Mouse (Mus musculus): ENCODE measurements around the gene Emp1.

The Emp1 gene

GRCm38 (mm10) chr6:135362459-135363159, at the start of gene Emp1:
Gene Emp1 (plus strand): TSS chr6:135362545.
- peak in 1 of 2 experiments; percentile 34 for DNase-seq (ENCODE audit: low spot score in 2 of 2)

- no peak for DNase-seq (ENCODE audit: low spot score in 2 of 2)
Observed at GRCm38 (mm10) chr6:135313981-135314380, 48.4 kb upstream of the Emp1 start.

GRCm38 (mm10) chr6:135316141-135316540, 46.2 kb upstream of the Emp1 start:
- DNase-seq (ENCODE audit: low spot score in 2 of 2), result no peak

GRCm38 (mm10) chr6:135319431-135319933, 42.9 kb upstream of the Emp1 start:
- DNase-seq (ENCODE audit: low spot score in 2 of 2), result no peak

GRCm38 (mm10) chr6:135322749-135323148, 39.6 kb upstream of the Emp1 start:
- DNase-seq (ENCODE audit: low spot score in 2 of 2), result no peak

GRCm38 (mm10) chr6:135323311-135323982, 38.9 kb upstream of the Emp1 start:
- peak in 1 of 2 experiments; percentile 32 for DNase-seq (ENCODE audit: low spot score in 2 of 2)

GRCm38 (mm10) chr6:135324111-135324510, 38.2 kb upstream of the Emp1 start:
- no peak for DNase-seq (ENCODE audit: low spot score in 2 of 2)

GRCm38 (mm10) chr6:135324686-135325300, 37.6 kb upstream of the Emp1 start:
- no peak for DNase-seq (ENCODE audit: low spot score in 2 of 2)

- DNase-seq (ENCODE audit: low spot score in 2 of 2), result no peak
Observed at GRCm38 (mm10) chr6:135326847-135327246, 35.5 kb upstream of the Emp1 start.

GRCm38 (mm10) chr6:135331916-135332315, 30.4 kb upstream of the Emp1 start:
- no peak for DNase-seq (ENCODE audit: low spot score in 2 of 2)

GRCm38 (mm10) chr6:135332737-135333281, 29.5 kb upstream of the Emp1 start:
- peak in 1 of 2 experiments; percentile 19 for DNase-seq (ENCODE audit: low spot score in 2 of 2)

GRCm38 (mm10) chr6:135333994-135334651, 28.2 kb upstream of the Emp1 start:
- DNase-seq (ENCODE audit: low spot score in 2 of 2), result no peak

GRCm38 (mm10) chr6:135336376-135336775, 26.0 kb upstream of the Emp1 start:
- no peak for DNase-seq (ENCODE audit: low spot score in 2 of 2)

GRCm38 (mm10) chr6:135340355-135341075, 21.8 kb upstream of the Emp1 start:
- no peak for DNase-seq (ENCODE audit: low spot score in 2 of 2)

- DNase-seq (ENCODE audit: low spot score in 2 of 2), result no peak
Observed at GRCm38 (mm10) chr6:135341076-135341378, 21.3 kb upstream of the Emp1 start.

- peak in 1 of 2 experiments; percentile 37 for DNase-seq (ENCODE audit: low spot score in 2 of 2)
Observed at GRCm38 (mm10) chr6:135351638-135352302, 10.6 kb upstream of the Emp1 start.

- no peak for DNase-seq (ENCODE audit: low spot score in 2 of 2)
Observed at GRCm38 (mm10) chr6:135352537-135352936, 9.8 kb upstream of the Emp1 start.

- DNase-seq (ENCODE audit: low spot score in 2 of 2), result no peak
Observed at GRCm38 (mm10) chr6:135354953-135355352, 7.4 kb upstream of the Emp1 start.

GRCm38 (mm10) chr6:135360331-135360730, 2.0 kb upstream of the Emp1 start:
- DNase-seq (ENCODE audit: low spot score in 2 of 2), result no peak

- DNase-seq (ENCODE audit: low spot score in 2 of 2), result no peak
Observed at GRCm38 (mm10) chr6:135362098-135362458, 267 bp upstream of the Emp1 start.

Measured in cerebellum, postnatal 4 days (tissue).